Mouse (Mus musculus) ES-E14 (cell line): ENCODE measurements around the gene Adamts7.

ENCODE experiments used
- CHD2 ChIP-seq: IDR thresholded peaks from 2 replicates; pipeline ENCODE4 v1.6.1; 2014; ENCODE audit warnings: mild to moderate bottlenecking, low read depth, low read length, inconsistent platforms
- HCFC1 ChIP-seq: IDR thresholded peaks from 2 replicates; pipeline ENCODE4 v1.6.1; 2012; ENCODE audit warnings: low read length, inconsistent platforms, borderline replicate concordance; ENCODE audit not compliant: insufficient read depth
- MAFK ChIP-seq: IDR thresholded peaks from 2 replicates; pipeline ENCODE4 v1.6.1; 2014; ENCODE audit warnings: mild to moderate bottlenecking, low read depth, low read length, inconsistent platforms; ENCODE audit not compliant: insufficient read depth
- ZC3H11A ChIP-seq: IDR thresholded peaks from 2 replicates; pipeline ENCODE4 v1.6.1; 2012; ENCODE audit warnings: low read depth, mild to moderate bottlenecking, inconsistent platforms, low read length, borderline replicate concordance
- ZNF384 ChIP-seq: IDR thresholded peaks from 2 replicates; pipeline ENCODE4 v1.6.1; 2012; ENCODE audit warnings: low read depth, low read length, inconsistent platforms

- TF ChIP-seq ZNF384 (no peak), HCFC1 (no peak), MAFK (no peak), CHD2 (no peak), ZC3H11A (no peak)
These were observed 59.4 kb downstream of the Adamts7 start for GRCm38 (mm10) chr9:90222275-90222674.
